Mouse (Mus musculus) testis, adult 2 months (tissue): Measurements from ENCODE around the gene D7Ertd443e.

ENCODE experiments used
- CTCF ChIP-seq: fragments of 200-500 bp; IDR thresholded peaks from 2 replicates; pipeline ENCODE4 v1.5.1; 2012; ENCODE audit warnings: low read depth, mild to moderate bottlenecking, inconsistent platforms, low read length, moderate library complexity; ENCODE audit not compliant: control insufficient read depth, insufficient read depth, insufficient replicate concordance
- POLR2A ChIP-seq: fragments of 200-500 bp; IDR thresholded peaks from 2 replicates; pipeline ENCODE4 v1.6.1; 2012; ENCODE audit warnings: low read depth, mild to moderate bottlenecking, inconsistent platforms, low read length, moderate library complexity; ENCODE audit not compliant: control insufficient read depth

- peak; percentile 79; the same call in 1 of the 2 replicates for TF ChIP-seq CTCF
- TF ChIP-seq POLR2A = no peak
These were observed 122.1 kb downstream of the D7Ertd443e start for GRCm38 (mm10) chr7:134263146-134263906.
